Mouse (Mus musculus) forebrain, embryonic 14.5 days (tissue): ENCODE data around the gene Gpam. TPM values are rescaled to one million over a fixed set of nuclear protein-coding genes. Genes with fewer than 3 reads are reported as not detected.

ENCODE experiments used
- ATAC-seq: fragments of 200-750 bp; cut with Nextera tagmentation; 2 replicates; pipeline ENCODE4 v1.8.0; 2017; ENCODE audit warnings: mild to moderate bottlenecking, moderate library complexity
- DNase-seq: peaks from one replicate; pipeline ENCODE4 v3.0.0-alpha.2; 2015; ENCODE audit warnings: low spot score
- H3K27ac ChIP-seq: fragments of 300-500 bp; sonication (generic); 2 replicates; pipeline ENCODE4 v1.5.1; 2014; ENCODE audit warnings: low read depth, mild to moderate bottlenecking, control low read depth, low read length, moderate library complexity
- H3K27me3 ChIP-seq: fragments of 300-500 bp; sonication (generic); replicated peaks from 2 replicates; pipeline ENCODE4 v1.6.1; 2014; ENCODE audit warnings: low read length, control low read depth, mixed read lengths; ENCODE audit not compliant: control insufficient read depth, insufficient read depth
- H3K36me3 ChIP-seq: fragments of 300-500 bp; sonication (generic); 2 replicates; pipeline ENCODE4 v1.6.1; 2014; ENCODE audit warnings: low read length, control low read depth; ENCODE audit not compliant: control insufficient read depth, insufficient read depth
- H3K4me1 ChIP-seq: fragments of 300-500 bp; sonication (generic); 2 replicates; pipeline ENCODE4 v1.6.1; 2014; ENCODE audit warnings: antibody characterized with exemption, low read length, control low read depth; ENCODE audit not compliant: control insufficient read depth, insufficient read depth
- H3K4me2 ChIP-seq: fragments of 300-500 bp; sonication (generic); 2 replicates; pipeline ENCODE4 v1.6.1; 2014; ENCODE audit warnings: mild to moderate bottlenecking, control low read depth, low read length
- H3K4me3 ChIP-seq: fragments of 300-500 bp; sonication (generic); 2 replicates; pipeline ENCODE4 v1.5.1; 2014; ENCODE audit warnings: low read depth, low read length, control low read depth
- H3K9ac ChIP-seq: fragments of 300-500 bp; sonication (generic); 2 replicates; pipeline ENCODE4 v1.6.1; 2014; ENCODE audit warnings: mild to moderate bottlenecking, low read length, control low read depth, moderate library complexity
- H3K9me3 ChIP-seq: fragments of 300-500 bp; sonication (generic); replicated peaks from 2 replicates; pipeline ENCODE4 v1.6.1; 2016; ENCODE audit warnings: low read length, control low read depth, mixed read lengths; ENCODE audit not compliant: control insufficient read depth
- WGBS: fragments of 180-500 bp; shearing (Covaris S2); extraction: QIAGEN DNeasy Blood & Tissue Kit; methylation state at CpG from one replicate; pipeline ENCODE4 v1.1.7; 2014; 5-methylcytosine and 5-hydroxymethylcytosine counted together
- polyA plus RNA-seq: library from polyadenylated mRNA; unstranded; fragments of >200 nt; fragmentation: Nextera tagmentation; extraction: Ambion mirVana; gene quantifications from 2 replicates; pipeline ENCODE4 v1.2.1, GENCODE M21; 2014

The Gpam gene
- polyA plus RNA-seq, 1 experiment from 2014 or later, result 17.2 TPM

DNA sequence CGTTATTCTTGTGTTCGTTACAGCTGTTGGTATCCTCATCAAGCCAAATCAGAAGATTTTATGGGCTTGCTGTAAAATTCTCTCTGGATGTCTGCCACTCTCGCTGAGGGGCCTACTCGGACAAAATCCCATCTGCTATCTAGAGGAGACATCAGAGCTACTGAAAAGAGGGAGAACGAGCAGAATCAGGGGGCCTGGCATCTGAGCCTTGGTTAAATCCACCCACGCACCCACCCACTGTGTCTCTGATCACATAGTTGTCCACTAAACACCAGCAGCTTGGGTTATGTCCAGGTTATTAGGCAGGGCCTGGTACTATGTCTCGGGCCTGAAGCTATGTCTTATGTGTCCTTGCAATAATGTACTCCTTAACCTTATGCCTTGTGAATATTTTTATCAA, 89.6 kb downstream of the Gpam start:
- Histone ChIP-seq H3K27ac (no peak overlapping the region), H3K4me1 (no peaks in the 10 kb centered on the region), H3K9ac (no peak overlapping the region), H3K27me3 (no peaks in the 10 kb centered on the region), H3K4me2 (no peak overlapping the region), H3K4me3 (no peak overlapping the region), H3K9me3 (no peaks in the 10 kb centered on the region), H3K36me3 (no peaks in the 10 kb centered on the region)
- DNase-seq (no peak), ATAC-seq (no peak)
- whole genome bisulfite sequencing, result 79% methylated on average over 7 of the region's 7 CpGs

DNA sequence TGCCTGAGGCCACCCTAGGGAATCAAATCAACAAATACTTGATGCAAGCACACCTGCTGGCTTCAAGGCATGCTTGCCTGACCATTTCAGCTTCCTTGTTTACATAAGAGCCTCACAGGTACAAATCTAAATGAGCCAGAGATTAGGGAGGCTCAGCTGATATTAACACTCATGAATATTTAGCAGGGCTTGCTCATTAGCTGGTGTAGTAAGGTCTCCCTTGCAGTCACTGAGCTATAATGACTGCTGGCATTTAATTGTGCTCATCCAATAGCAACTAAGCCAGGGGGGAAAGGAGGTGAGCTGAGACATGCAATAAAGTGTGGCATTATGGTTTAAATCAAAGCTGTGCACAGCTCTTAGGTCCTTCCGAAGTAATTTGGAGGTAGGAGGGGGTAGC, 108.2 kb downstream of the Gpam start:
- Histone ChIP-seq H3K27me3 (no peaks in the 10 kb centered on the region), H3K27ac (no peak overlapping the region), H3K4me1 (no peaks in the 10 kb centered on the region), H3K9me3 (no peaks in the 10 kb centered on the region), H3K36me3 (no peaks in the 10 kb centered on the region), H3K4me3 (no peak overlapping the region), H3K9ac (no peak overlapping the region), H3K4me2 (no peak overlapping the region)
- 6% methylated on average over 1 of the region's 1 CpGs for WGBS
- no peak for ATAC-seq
- peak; percentile 24 for DNase-seq

Other genes with a start within 250 kb of the Gpam start
- 0.24 TPM in 1 of 2 replicates, not detected in the other for gene Tectb, start 53.5 kb upstream of the Gpam start, polyA plus RNA-seq
- 0.04 TPM in 1 of 2 replicates, not detected in the other for gene Gucy2g, start 114.0 kb upstream of the Gpam start, polyA plus RNA-seq
- 7.7 and 9.6 TPM in 2 replicates for gene Acsl5, start 124.7 kb upstream of the Gpam start, polyA plus RNA-seq
- 60.3 and 71.9 TPM in 2 replicates for gene Zdhhc6, start 188.8 kb upstream of the Gpam start, polyA plus RNA-seq
- gene Vti1a, start 189.1 kb upstream of the Gpam start, polyA plus RNA-seq, result 22.8 and 26.9 TPM in 2 replicates